Mouse (Mus musculus) monocyte, adult 2 months (primary cell): Measurements from ENCODE around the gene Apobec4.
A peak's percentile ranks its signal among the peaks of the same experiment; 100 is the strongest.

Experiments used
- DNase-seq, 2 experiments: peaks; one replicate each; pipeline ENCODE4 v3.0.0; 2022; ENCODE audit warnings: low spot score in 2 of 2, low read depth in 1 of 2

Gene Apobec4

DNA sequence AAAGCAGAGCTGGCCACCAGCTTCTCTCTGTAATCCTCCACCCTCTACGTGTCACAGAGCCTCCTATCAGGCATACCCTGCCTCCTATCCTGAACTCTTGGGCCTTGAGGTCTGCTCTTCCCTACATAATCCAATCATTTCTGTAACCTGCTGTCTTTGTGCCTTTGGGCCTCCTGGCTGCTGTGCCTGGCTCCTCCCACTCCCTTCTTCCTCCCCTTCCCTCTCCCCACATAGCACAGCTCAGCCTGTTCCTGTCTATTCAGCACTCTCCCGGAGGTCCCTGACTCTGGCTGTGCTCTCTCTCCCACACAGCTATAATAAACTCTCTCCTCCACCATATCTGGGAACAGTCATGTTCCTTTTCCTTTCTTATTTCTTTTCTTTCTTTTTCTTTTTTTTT lies 49.5 kb downstream of the Apobec4 start, which contains the start of gene Ncf2:
TSS of gene Ncf2 (plus strand) at position 298 of the 400 bp plus-strand sequence.
- no peak for DNase-seq

DNA sequence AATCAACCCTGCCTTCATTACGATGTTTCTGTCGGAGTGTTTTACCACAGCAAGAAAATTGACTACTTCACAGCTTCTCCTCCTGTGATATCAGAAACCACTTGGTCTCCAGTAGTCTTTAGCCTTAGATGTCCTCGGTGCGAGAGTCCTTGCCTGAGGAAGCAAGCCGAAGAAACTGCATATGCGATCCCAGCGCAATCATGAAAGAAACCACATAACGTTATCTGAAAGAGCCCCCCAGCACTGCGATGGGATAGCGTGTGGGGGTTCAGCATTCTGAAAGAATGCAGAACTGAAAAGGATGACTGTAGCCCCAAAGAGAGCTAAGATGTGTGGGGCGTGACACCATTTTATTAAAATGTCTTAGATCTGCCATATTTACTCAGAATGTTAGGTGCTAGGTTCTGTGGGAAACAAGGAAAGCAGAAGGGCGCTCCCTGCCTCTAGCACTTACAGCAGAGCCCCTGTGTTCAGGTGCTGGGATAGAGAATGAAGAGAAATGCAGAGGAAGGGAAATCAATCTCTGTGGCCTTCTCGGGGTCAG lies 50.4 kb downstream of the Apobec4 start:
- DNase-seq: no peak

DNA sequence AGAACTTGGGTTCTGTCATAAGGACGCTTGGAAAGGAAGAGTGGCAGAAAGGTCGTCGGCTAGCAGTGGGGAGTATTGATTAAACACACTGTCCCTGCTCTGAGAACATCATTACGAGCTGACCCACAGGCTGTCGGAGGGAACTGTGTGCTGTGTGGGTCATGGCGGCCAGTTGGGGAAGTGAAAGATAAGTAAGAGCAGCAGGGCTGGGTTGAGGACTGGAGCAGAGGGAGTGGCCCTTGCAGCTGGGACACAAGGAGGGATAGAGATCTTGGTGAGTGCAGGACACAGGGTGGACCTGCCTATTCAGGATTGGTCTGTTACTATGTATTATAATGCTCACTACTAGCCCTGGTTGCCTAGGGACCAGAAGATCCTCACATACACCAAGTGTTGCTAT lies 54.6 kb downstream of the Apobec4 start:
- peak in 1 of 2 experiments; percentile 39 for DNase-seq
